Mouse (Mus musculus): ENCODE data around the gene 9830107B12Rik.
"Not testable (repeated sequence)": the region's sequence is repeated elsewhere in the genome, so short reads cannot be mapped to it uniquely, and the experiment has no call there.

9830107B12Rik gene

GRCm38 (mm10) chr17:48146120-48146519, at the start of gene 9830107B12Rik:
Gene 9830107B12Rik, minus strand, starts transcription at chr17:48146268.
- no peak for DNase-seq

GRCm38 (mm10) chr17:48192366-48192765, 46.3 kb upstream of the 9830107B12Rik start:
- DNase-seq, result no peak

- no peak for DNase-seq
Observed at GRCm38 (mm10) chr17:48185252-48185651, 39.2 kb upstream of the 9830107B12Rik start.

- not testable (repeated sequence) for DNase-seq
Observed at GRCm38 (mm10) chr17:48167103-48167502, 21.0 kb upstream of the 9830107B12Rik start, which contains the start of gene A530064D06Rik. Gene A530064D06Rik, minus strand, starts transcription at chr17:48167275.

DNA sequence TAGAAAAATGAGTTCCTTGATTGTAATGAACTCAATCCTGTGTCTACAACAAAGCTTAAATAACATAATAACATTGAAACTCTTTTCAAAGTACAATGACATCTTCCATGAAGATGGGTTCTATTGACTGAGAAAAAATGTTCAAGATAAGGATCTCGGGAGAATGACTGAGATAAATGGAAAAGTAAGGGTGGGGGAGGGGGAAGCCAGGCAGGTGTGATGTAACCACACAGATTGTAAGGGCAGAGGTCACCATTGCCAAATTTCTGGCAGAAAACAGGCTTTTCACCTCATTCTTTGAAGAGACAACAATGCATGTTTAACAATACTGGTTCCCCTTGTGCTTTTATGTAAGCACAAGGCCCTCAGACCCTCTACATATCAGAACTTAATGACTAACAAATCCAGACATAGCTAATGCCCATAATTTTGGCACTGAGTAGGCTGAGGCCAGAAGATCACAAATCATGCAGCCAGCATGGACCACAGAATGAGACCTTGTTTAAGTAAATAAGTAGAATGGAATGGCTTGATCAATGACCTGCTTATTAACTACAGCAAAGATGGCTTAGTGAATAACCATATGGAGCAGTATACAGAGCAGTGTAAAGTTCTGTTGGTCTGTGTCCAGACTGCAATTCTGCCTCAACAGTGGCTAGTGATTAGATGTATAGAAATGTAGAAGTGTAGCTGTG, 11.5 kb upstream of the 9830107B12Rik start:
- no peak for DNase-seq

DNA sequence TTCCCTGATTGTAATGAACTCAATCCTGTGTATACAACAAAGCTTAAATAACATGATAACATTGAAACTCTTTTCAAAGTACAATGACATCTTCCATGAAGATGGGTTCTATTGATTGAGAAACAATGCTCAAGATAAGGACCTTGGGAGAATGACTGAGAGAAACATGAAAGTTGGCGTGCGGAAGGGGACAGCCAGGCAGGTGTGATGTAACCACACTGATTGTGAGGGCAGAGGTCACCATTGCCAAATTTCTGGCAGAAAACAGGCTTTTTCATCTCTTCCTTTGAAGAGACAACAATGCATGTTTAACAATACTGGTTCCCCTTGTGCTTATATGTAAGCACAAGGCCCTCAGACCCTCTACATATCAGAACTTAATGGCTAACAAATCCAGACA, 13.3 kb downstream of the 9830107B12Rik start:
- no peak for DNase-seq

DNA sequence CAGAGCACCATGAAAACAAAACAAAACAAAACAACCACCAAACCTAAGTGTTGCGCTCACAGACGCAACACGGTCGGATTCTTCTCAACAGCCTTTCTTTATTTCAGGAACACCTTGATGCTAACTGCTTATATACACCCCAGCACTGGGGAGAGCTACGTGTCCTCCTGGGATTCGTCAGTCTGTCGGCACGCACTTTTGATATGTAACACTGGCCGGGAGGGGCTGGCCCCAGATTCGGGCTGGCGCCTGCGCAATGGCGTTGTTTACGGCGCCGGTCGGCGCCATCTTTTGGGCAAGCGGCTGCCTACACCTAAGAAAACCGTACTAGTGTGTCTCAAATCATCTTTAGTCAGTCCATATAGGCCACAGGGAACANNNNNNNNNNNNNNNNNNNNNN, 25.6 kb downstream of the 9830107B12Rik start:
- no peak for DNase-seq

GRCm38 (mm10) chr17:48119656-48120055, 26.4 kb downstream of the 9830107B12Rik start:
- peak; percentile 86 for DNase-seq

- no peak for DNase-seq
Observed at GRCm38 (mm10) chr17:48118570-48118969, 27.5 kb downstream of the 9830107B12Rik start.

GRCm38 (mm10) chr17:48110547-48111287, 35.4 kb downstream of the 9830107B12Rik start:
- DNase-seq, result peak; percentile 51

DNA sequence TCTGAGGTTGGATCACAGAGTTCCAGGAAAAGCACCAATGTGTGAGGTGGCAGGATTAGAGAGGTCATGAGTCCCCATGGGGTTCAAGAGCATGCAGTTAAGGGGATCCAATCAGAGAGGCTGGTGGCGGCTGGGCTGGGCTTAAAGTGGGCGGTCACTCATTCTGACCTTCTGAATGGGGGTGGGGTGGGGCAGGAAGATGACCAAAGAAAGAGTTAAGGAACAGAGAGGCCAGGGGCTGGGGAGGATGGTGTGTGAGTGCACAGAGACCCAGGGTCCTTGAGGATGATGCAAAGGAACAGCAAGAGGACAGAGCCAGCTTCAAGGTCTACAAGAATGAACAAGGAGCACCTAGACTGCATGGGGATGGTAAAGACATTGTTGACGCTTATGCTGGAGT, 37.5 kb downstream of the 9830107B12Rik start:
- no peak for DNase-seq

GRCm38 (mm10) chr17:48107862-48108261, 38.2 kb downstream of the 9830107B12Rik start:
- DNase-seq, result no peak

- no peak for DNase-seq
Observed at GRCm38 (mm10) chr17:48107333-48107732, 38.7 kb downstream of the 9830107B12Rik start.

GRCm38 (mm10) chr17:48100441-48101417, 45.3 kb downstream of the 9830107B12Rik start:
- peak; percentile 91 for DNase-seq

DNA sequence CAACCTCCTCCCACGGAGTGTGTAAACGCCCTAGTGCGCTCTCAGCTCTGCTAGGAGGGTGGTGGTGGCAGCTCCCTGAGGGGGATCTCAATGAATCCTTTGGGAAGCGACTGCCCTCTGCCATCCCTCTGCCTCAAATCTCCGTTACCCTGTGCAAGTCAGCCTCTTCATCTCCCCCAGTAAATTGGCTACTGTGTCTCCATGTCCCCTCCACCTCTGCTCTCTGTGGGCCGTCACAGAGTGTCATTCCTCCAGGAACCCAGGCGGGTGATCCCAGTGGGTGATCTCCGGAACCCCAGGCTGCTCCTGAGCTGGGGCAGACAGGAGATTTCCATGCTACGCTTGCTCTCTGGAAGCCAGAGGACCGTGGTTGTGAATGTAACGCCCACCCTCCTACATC, 46.8 kb downstream of the 9830107B12Rik start:
- no peak for DNase-seq

GRCm38 (mm10) chr17:48098528-48098890, 47.6 kb downstream of the 9830107B12Rik start:
- DNase-seq, result peak; percentile 20

GRCm38 (mm10) chr17:48097743-48098527, 48.1 kb downstream of the 9830107B12Rik start:
- DNase-seq, result peak; percentile 28

DNA sequence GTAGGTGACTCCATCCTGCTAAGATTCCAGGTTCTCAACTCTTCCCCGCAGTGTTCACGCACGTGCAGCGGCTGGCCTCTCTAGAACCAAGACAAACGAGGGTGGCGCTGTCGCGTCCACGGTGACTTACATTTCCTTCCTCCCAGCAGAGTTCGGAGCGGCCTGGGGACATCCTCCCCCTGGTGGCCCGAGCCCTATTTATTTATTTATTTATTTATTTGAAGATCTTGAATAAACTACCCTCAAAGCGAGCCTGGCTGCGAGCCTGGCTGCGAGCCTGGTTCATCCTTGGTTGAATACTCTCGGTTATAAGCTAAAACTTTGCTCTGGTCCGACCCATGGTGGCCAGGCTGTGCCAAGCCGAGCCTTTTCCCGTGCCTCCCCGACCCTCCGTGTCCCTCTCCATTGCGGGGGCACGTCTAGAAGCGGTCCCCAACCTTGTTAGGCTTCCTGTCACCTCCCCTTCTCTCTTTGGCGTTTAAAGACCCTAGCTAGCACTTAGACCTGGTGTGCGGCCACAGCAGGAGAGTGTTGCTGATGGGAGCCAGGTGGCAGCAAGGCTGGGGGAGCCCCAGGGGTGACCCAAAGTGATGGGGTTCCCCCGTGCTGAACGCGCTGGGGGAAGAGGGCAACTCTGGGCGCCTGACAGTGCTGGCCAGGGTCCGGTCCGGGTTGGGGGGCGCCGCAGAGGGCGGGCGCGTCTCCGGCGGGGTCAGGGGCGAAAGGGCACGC, 48.9 kb downstream of the 9830107B12Rik start:
- peak; percentile 78 for DNase-seq

- no peak for DNase-seq
Observed at GRCm38 (mm10) chr17:48096321-48096720, 49.7 kb downstream of the 9830107B12Rik start.

- peak; percentile 31 for DNase-seq
Observed at GRCm38 (mm10) chr17:48095718-48096121, 50.3 kb downstream of the 9830107B12Rik start.
